Mouse (Mus musculus) ES-E14 (cell line): ENCODE measurements around the gene Ift172.

Experiments used
- CHD2 ChIP-seq: IDR thresholded peaks from 2 replicates; pipeline ENCODE4 v1.6.1; 2014; ENCODE audit warnings: mild to moderate bottlenecking, low read depth, low read length, inconsistent platforms
- HCFC1 ChIP-seq: IDR thresholded peaks from 2 replicates; pipeline ENCODE4 v1.6.1; 2012; ENCODE audit warnings: low read length, inconsistent platforms, borderline replicate concordance; ENCODE audit not compliant: insufficient read depth
- MAFK ChIP-seq: IDR thresholded peaks from 2 replicates; pipeline ENCODE4 v1.6.1; 2014; ENCODE audit warnings: mild to moderate bottlenecking, low read depth, low read length, inconsistent platforms; ENCODE audit not compliant: insufficient read depth
- ZC3H11A ChIP-seq: IDR thresholded peaks from 2 replicates; pipeline ENCODE4 v1.6.1; 2012; ENCODE audit warnings: low read depth, mild to moderate bottlenecking, inconsistent platforms, low read length, borderline replicate concordance
- ZNF384 ChIP-seq: IDR thresholded peaks from 2 replicates; pipeline ENCODE4 v1.6.1; 2012; ENCODE audit warnings: low read depth, low read length, inconsistent platforms

DNA sequence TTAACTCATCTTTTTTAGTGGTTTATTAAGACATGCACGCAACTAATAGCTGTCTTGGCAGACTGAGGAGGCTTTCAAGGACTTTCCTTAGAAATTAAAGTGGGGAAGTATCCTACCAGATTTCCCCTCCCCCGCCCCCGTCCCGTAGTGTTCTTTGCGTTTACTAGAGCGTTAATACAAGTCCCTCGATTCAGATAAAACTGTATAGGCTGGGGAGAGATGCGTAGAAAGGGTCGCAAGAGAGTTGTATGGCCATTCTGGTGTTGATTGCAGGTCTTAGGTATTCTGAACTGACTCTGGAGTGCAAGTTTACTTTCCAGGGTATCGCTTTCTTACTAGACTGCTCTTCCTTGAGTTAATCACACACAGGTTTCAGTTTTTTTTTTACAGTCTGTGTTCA, 48.7 kb downstream of the Ift172 start:
- TF ChIP-seq ZNF384 (no peak), CHD2 (no peak), HCFC1 (no peak), MAFK (no peak), ZC3H11A (no peak)
